Mouse (Mus musculus) lung, embryonic 14.5 days (tissue): ENCODE measurements at regions not wholly inside any gene's neighbourhood (a gene's known extent, or its start where the extent isn't known, plus 50 kb on each side); places are given as distances from the start of the nearest gene placed in this dataset.

ENCODE experiments used
- ATAC-seq: fragments of 200-750 bp; cut with Nextera tagmentation; 2 replicates; pipeline ENCODE4 v1.8.0; 2017; ENCODE audit warnings: mild to moderate bottlenecking, moderate TSS enrichment, moderate library complexity; ENCODE audit not compliant: insufficient read depth
- DNase-seq: peaks from one replicate; pipeline ENCODE4 v3.0.0-alpha.2; 2015
- H3K27ac ChIP-seq: fragments of 300-500 bp; sonication (generic); 2 replicates; pipeline ENCODE4 v1.5.1; 2014; ENCODE audit warnings: low read depth, mild to moderate bottlenecking, moderate library complexity
- H3K27me3 ChIP-seq: fragments of 300-500 bp; sonication (generic); 2 replicates; pipeline ENCODE4 v1.6.1; 2014; ENCODE audit warnings: low read length, control low read depth; ENCODE audit not compliant: insufficient read depth
- H3K36me3 ChIP-seq: fragments of 300-500 bp; sonication (generic); 2 replicates; pipeline ENCODE4 v1.6.1; 2014; ENCODE audit warnings: control low read depth; ENCODE audit not compliant: insufficient read depth
- H3K4me1 ChIP-seq: fragments of 300-500 bp; sonication (generic); 2 replicates; pipeline ENCODE4 v1.6.1; 2014; ENCODE audit warnings: antibody characterized with exemption, control low read depth; ENCODE audit not compliant: insufficient read depth
- H3K4me2 ChIP-seq: fragments of 300-500 bp; sonication (generic); 2 replicates; pipeline ENCODE4 v1.6.1; 2014; ENCODE audit warnings: mild to moderate bottlenecking
- H3K4me3 ChIP-seq: fragments of 300-500 bp; sonication (generic); 2 replicates; pipeline ENCODE4 v1.5.1; 2014; ENCODE audit warnings: low read depth, low read length
- H3K9ac ChIP-seq: fragments of 300-500 bp; sonication (generic); 2 replicates; pipeline ENCODE4 v1.6.1; 2014
- H3K9me3 ChIP-seq: fragments of 300-500 bp; sonication (generic); 2 replicates; pipeline ENCODE4 v1.6.1; 2016; ENCODE audit warnings: low read depth, low read length, control low read depth
- CTCF ChIP-seq: IDR thresholded peaks from 2 replicates; pipeline ENCODE4 v1.5.1; 2016; ENCODE audit warnings: antibody characterized with exemption, low read depth
- WGBS: fragments of 180-500 bp; shearing (Covaris S2); extraction: QIAGEN DNeasy Blood & Tissue Kit; methylation state at CpG from one replicate; pipeline ENCODE4 v1.1.7; 2014; 5-methylcytosine and 5-hydroxymethylcytosine counted together

DNA sequence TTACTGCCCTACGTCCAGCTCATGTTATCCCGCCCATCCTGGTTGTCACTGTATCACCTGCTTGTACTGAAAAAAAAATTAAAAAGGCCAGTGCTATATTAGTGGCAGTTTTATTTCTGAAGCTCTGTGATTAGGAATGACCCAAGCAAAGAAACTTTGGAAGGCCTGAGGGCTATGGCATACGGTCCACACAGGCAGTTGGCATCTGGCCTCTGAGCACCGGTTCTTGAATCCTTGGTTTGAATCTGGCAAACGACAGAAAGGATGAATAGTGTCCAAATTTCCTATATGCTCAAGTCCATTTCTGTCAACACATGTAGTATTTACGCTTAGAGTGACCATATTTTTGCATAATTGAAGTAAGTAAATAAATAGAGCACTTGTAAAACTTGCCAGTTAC is 254.3 kb downstream of the Nup35 start:
- no peak overlapping the region for H3K4me2 ChIP-seq
- H3K9ac ChIP-seq: no peak overlapping the region
- no peaks in the 10 kb centered on the region for H3K9me3 ChIP-seq
- DNase-seq (no peak), ATAC-seq (no peak)
- H3K27ac ChIP-seq: no peak overlapping the region
- H3K4me1 ChIP-seq: no peaks in the 10 kb centered on the region
- no peak for TF ChIP-seq CTCF
- no peaks in the 10 kb centered on the region for H3K27me3 ChIP-seq
- no peaks in the 10 kb centered on the region for H3K36me3 ChIP-seq
- H3K4me3 ChIP-seq: no peak overlapping the region
- WGBS: 82% methylated on average over 6 of the region's 6 CpGs

DNA sequence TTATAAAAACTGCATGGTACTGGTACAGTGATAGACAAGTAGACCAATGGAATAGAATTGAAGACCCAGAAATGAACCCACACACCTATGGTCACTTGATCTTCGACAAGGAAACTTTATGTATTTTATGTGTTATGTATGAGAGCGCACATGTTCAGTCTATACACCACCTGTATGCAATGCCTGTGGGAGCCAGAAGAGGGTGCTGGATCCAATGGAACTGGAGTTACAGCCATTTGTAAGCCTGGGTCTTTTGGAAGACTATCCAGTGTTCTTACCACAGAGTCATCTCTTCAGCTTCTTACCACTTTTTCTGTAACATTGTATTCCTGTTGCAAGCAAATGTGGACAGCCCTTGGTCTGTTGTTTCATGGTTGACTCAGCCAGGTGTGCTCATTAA is 261.4 kb downstream of the Nup35 start:
- H3K4me1 ChIP-seq: no peaks in the 10 kb centered on the region
- no peaks in the 10 kb centered on the region for H3K9me3 ChIP-seq
- no peak overlapping the region for H3K27ac ChIP-seq
- no peak overlapping the region for H3K4me2 ChIP-seq
- no peak for TF ChIP-seq CTCF
- no peaks in the 10 kb centered on the region for H3K27me3 ChIP-seq
- H3K4me3 ChIP-seq: no peak overlapping the region
- DNase-seq (no peak), ATAC-seq (no peak)
- no peak overlapping the region for H3K9ac ChIP-seq
- no peaks in the 10 kb centered on the region for H3K36me3 ChIP-seq
- 97% methylated on average over 2 of the region's 2 CpGs for WGBS

DNA sequence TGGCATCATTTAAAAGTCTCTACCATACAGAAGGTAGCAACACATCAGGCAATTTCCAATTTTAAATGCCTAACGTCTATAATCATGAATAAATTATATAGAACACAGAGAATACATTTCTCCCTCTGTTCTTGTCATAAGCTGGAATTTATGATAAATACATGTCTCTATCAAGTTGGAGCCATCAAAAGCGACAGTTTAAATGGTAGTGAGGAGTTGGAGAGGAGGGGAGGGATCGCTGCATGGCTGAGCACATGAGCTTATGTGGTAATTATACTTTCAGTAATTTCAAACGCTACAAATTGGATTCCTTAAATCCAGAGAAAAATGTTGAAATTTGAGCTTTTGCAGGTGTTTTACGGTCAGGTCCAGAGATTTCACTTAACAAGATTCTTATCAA is 267.2 kb downstream of the Nup35 start:
- ATAC-seq (no peak), DNase-seq (no peak)
- no peak overlapping the region for H3K4me3 ChIP-seq
- no peaks in the 10 kb centered on the region for H3K36me3 ChIP-seq
- H3K27ac ChIP-seq: no peak overlapping the region
- 80% methylated on average over 5 of the region's 5 CpGs for WGBS
- H3K9me3 ChIP-seq: no peaks in the 10 kb centered on the region
- H3K27me3 ChIP-seq: no peaks in the 10 kb centered on the region
- H3K4me1 ChIP-seq: no peaks in the 10 kb centered on the region
- H3K9ac ChIP-seq: no peak overlapping the region
- no peak for TF ChIP-seq CTCF
- H3K4me2 ChIP-seq: no peak overlapping the region

- Histone ChIP-seq H3K4me2 (no peak overlapping the region), H3K27me3 (no peaks in the 10 kb centered on the region), H3K27ac (no peak overlapping the region), H3K4me3 (no peak overlapping the region), H3K4me1 (no peaks in the 10 kb centered on the region), H3K36me3 (no peaks in the 10 kb centered on the region), H3K9ac (no peak overlapping the region), H3K9me3 (no peaks in the 10 kb centered on the region)
- ATAC-seq: no peak
- WGBS: 78% methylated on average over 3 of the region's 3 CpGs
- TF ChIP-seq CTCF: no peak
- no peak for DNase-seq
Measured at GRCm38 (mm10) chr2:80902050-80902449, 285.0 kb downstream of the Nup35 start.

DNA sequence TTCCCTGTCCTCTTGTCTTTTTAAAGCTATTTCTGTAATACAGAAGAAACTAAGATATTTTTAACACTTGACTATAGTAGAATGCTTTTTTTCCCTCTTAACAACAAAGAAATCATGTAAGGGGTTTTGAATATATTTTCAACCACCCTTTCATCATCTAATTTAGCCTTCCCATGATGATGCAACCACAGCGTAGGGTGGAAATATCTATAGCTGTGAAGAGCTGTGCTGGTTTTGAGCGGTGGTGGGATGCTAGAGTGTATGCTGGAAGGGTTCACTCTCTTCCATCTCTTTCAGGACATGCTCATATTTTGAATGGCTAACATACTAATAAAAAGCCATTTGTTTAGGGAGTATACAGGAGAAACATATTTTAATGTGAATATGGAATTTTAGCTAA is 296.4 kb downstream of the Nup35 start:
- Histone ChIP-seq H3K27me3 (no peaks in the 10 kb centered on the region), H3K9ac (no peak overlapping the region), H3K36me3 (no peaks in the 10 kb centered on the region), H3K4me2 (no peak overlapping the region), H3K4me1 (no peaks in the 10 kb centered on the region), H3K27ac (no peak overlapping the region), H3K9me3 (no peaks in the 10 kb centered on the region), H3K4me3 (no peak overlapping the region)
- no peak for TF ChIP-seq CTCF
- 89% methylated on average over 2 of the region's 2 CpGs for WGBS
- ATAC-seq (no peak), DNase-seq (no peak)

DNA sequence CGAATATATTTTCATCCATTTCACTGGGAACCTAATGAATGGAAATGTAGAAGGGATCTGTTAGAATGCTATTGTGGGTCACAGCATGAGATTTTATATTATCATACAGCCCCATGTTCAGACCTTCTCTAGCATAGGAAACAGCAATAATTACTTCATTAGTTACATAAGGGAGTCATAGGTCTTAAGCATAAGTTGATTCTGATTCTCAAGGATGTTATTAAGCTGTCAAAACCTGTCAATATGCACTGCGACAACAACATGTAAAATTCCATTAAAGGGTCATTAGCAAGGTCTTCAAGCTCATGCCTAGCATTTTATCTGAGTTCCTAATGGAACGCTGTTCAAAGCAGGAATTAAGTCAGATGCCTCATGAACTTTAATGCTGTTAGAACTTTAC is 328.5 kb downstream of the Nup35 start:
- WGBS: 65% methylated on average over 3 of the region's 3 CpGs
- Histone ChIP-seq H3K9ac (no peak overlapping the region), H3K4me1 (no peaks in the 10 kb centered on the region), H3K27me3 (no peaks in the 10 kb centered on the region), H3K9me3 (no peaks in the 10 kb centered on the region), H3K36me3 (no peaks in the 10 kb centered on the region), H3K4me3 (no peak overlapping the region), H3K4me2 (no peak overlapping the region), H3K27ac (no peak overlapping the region)
- DNase-seq: no peak
- ATAC-seq: no peak
- no peak for TF ChIP-seq CTCF

GRCm38 (mm10) chr2:80966766-80967165 is 349.7 kb downstream of the Nup35 start:
- WGBS: 80% methylated on average over 5 of the region's 5 CpGs
- H3K4me3 ChIP-seq: no peak overlapping the region
- no peak for ATAC-seq

GRCm38 (mm10) chr2:80967260-80967659 is 350.2 kb downstream of the Nup35 start:
- TF ChIP-seq CTCF: no peak
- WGBS: 80% methylated on average over 11 of the region's 11 CpGs
- no peaks in the 10 kb centered on the region for H3K36me3 ChIP-seq

More at GRCm38 (mm10) chr2:80966766-80967165, 349.7 kb downstream of the Nup35 start:
- no peak for TF ChIP-seq CTCF
- no peak for DNase-seq
- H3K27ac ChIP-seq: no peak overlapping the region
- no peaks in the 10 kb centered on the region for H3K27me3 ChIP-seq
- no peak overlapping the region for H3K9ac ChIP-seq
- no peak overlapping the region for H3K4me2 ChIP-seq
- no peaks in the 10 kb centered on the region for H3K4me1 ChIP-seq
- H3K9me3 ChIP-seq: no peaks in the 10 kb centered on the region
- H3K36me3 ChIP-seq: no peaks in the 10 kb centered on the region

More at GRCm38 (mm10) chr2:80967260-80967659, 350.2 kb downstream of the Nup35 start:
- Histone ChIP-seq H3K9me3 (no peaks in the 10 kb centered on the region), H3K27me3 (no peaks in the 10 kb centered on the region), H3K4me1 (no peaks in the 10 kb centered on the region), H3K4me3 (no peak overlapping the region), H3K9ac (no peak overlapping the region), H3K4me2 (no peak overlapping the region), H3K27ac (no peak overlapping the region)
- DNase-seq: no peak
- no peak for ATAC-seq
